Mouse (Mus musculus) forebrain, postnatal 0 days (tissue): ENCODE measurements around the gene Dock1. TPM values are rescaled to one million over a fixed set of nuclear protein-coding genes. Genes with fewer than 3 reads are reported as not detected.

Experiments used
- ATAC-seq: fragments of 200-750 bp; cut with Nextera tagmentation; 2 replicates; pipeline ENCODE4 v1.8.0; 2017; ENCODE audit warnings: mild to moderate bottlenecking, moderate library complexity
- DNase-seq: peaks from one replicate; pipeline ENCODE4 v3.0.0-alpha.2; 2015
- H3K27ac ChIP-seq: fragments of 300-500 bp; sonication (generic); 2 replicates; pipeline ENCODE4 v1.5.1; 2014; ENCODE audit warnings: low read depth, mild to moderate bottlenecking, antibody characterized with exemption, low read length, moderate library complexity, mixed read lengths
- H3K27me3 ChIP-seq: fragments of 300-500 bp; sonication (generic); 2 replicates; pipeline ENCODE4 v1.6.1; 2014; ENCODE audit warnings: mild to moderate bottlenecking, low read length, mixed read lengths; ENCODE audit not compliant: insufficient read depth
- H3K36me3 ChIP-seq: fragments of 300-500 bp; sonication (generic); 2 replicates; pipeline ENCODE4 v1.6.1; 2014; ENCODE audit warnings: mild to moderate bottlenecking, moderate library complexity; ENCODE audit not compliant: insufficient read depth
- H3K4me1 ChIP-seq: fragments of 300-500 bp; sonication (generic); 2 replicates; pipeline ENCODE4 v1.6.1; 2014; ENCODE audit warnings: antibody characterized with exemption; ENCODE audit not compliant: insufficient read depth
- H3K4me2 ChIP-seq: fragments of 300-500 bp; sonication (generic); 2 replicates; pipeline ENCODE4 v1.6.1; 2014; ENCODE audit warnings: low read depth, mild to moderate bottlenecking, moderate library complexity
- H3K4me3 ChIP-seq: fragments of 300-500 bp; sonication (generic); 2 replicates; pipeline ENCODE4 v1.5.1; 2014; ENCODE audit warnings: low read depth, low read length, mixed read lengths
- H3K9ac ChIP-seq: fragments of 300-500 bp; sonication (generic); 2 replicates; pipeline ENCODE4 v1.6.1; 2014; ENCODE audit warnings: mild to moderate bottlenecking
- H3K9me3 ChIP-seq: fragments of 300-500 bp; sonication (generic); 2 replicates; pipeline ENCODE4 v1.6.1; 2016; ENCODE audit warnings: low read length
- CTCF ChIP-seq: sonication (generic); IDR thresholded peaks from 2 replicates; pipeline ENCODE4 v1.5.1; 2016; ENCODE audit warnings: antibody characterized with exemption, control low read depth, low read depth
- WGBS: fragments of 180-500 bp; shearing (Covaris S2); extraction: QIAGEN DNeasy Blood & Tissue Kit; methylation state at CpG from one replicate; pipeline ENCODE4 v1.1.7; 2014; 5-methylcytosine and 5-hydroxymethylcytosine counted together
- polyA plus RNA-seq: library from polyadenylated mRNA; unstranded; fragments of >200 nt; fragmentation: Nextera tagmentation; extraction: Ambion mirVana; gene quantifications from 2 replicates; pipeline ENCODE4 v1.2.1, GENCODE M21; 2015
- total RNA-seq: library from RNA; depleted of rRNA; stranded (reverse); fragments of >200 nt; gene quantifications from 2 replicates; pipeline ENCODE4 v1.2.3, GENCODE M21; 2014

The Dock1 gene
- total and polyA plus RNA-seq, 2 experiments from 2014 or later = 5.5 to 12.6 TPM

DNA sequence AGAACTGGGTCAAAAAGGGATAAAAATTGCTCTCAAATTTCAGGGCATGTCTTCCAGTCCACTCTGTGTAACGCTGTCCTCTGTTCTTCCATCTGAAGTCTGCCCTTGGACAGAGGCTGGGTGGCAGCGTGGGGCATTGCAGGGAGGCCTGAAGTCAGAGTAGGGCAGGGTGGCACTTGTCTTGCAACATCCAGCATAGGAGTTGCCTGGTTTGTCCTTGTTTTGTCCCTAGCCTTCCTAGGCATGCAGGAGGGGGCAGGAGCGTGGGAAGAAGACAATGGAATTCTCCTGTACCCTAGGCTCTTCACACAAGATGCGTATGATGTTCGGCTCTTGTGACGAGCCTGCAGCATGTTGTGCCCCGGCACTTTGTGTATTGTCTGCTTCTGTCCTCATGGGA lies 273.2 kb downstream of the Dock1 start:
- Histone ChIP-seq H3K4me1 (no peaks in the 10 kb centered on the region), H3K4me3 (no peak overlapping the region), H3K9me3 (no peaks in the 10 kb centered on the region), H3K36me3 (no peaks in the 10 kb centered on the region), H3K9ac (no peak overlapping the region), H3K27me3 (no peaks in the 10 kb centered on the region), H3K4me2 (no peak overlapping the region), H3K27ac (no peak overlapping the region)
- DNase-seq = no peak
- ATAC-seq = no peak
- TF ChIP-seq CTCF = no peak
- 88% methylated on average over 7 of the region's 7 CpGs for WGBS

DNA sequence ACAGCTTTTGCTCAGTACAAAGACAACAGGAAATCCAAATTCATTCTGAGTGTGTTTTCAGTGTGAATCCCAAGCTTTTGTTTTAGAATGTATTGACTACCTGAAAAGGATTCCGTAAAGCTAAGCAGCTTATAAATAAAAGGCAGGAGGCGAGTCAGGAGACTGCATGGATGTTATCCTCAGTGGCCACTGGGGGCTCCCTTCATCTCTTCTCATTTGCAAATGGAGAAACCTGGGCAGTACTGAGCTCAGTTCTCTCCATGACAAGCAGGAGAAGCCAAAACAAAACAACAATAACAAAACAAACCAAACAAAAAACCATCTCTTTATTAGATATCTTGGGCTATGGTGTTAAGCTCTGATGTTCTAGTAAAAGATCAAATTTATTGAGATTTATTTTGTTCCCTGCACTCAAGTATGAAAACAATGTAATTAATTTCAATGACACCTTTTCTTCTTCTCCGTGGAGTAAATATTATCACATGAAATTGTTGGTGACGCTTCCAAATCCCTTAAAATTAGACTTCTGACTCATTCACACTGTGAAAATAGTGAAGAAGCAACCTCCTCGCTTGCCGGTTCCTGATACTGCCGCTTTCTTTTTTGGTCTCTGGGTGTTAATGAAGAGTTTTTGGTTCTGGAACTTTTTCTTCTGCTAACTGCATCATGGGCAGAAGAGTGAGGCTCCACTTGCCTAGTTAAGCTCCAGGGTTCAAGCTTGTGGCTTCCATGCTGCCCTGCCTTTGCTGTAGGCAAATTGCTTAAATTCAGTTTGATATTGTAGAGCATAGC lies 275.7 kb downstream of the Dock1 start:
- no peak overlapping the region for H3K4me2 ChIP-seq
- H3K9ac ChIP-seq = no peak overlapping the region
- H3K4me1 ChIP-seq = no peaks in the 10 kb centered on the region
- TF ChIP-seq CTCF = peak; percentile 46
- H3K36me3 ChIP-seq = no peaks in the 10 kb centered on the region
- WGBS = 77% methylated on average over 7 of the region's 7 CpGs
- ATAC-seq (no peak), DNase-seq (peak; percentile 12)
- H3K9me3 ChIP-seq = no peaks in the 10 kb centered on the region
- H3K27ac ChIP-seq = no peak overlapping the region
- no peaks in the 10 kb centered on the region for H3K27me3 ChIP-seq
- H3K4me3 ChIP-seq = no peak overlapping the region

DNA sequence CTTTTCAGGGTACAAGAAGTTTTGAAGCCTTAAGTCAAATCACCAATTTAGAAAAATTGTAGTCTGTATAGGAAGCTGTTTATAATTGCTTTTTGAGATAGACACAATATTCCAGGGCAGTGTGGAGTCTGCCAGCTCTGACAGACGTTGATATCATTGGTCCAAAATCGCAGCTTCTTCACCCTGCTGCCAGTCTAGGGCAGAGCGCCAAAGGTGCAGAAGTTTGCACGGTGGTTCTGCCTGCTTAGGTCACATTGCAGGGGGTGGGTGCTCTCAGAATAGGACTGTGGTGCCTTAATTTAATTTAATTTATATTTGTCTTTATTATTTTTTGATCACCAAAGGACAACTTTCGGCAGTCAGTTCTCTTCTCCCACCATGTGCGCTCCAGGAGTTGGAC lies 288.6 kb downstream of the Dock1 start:
- Histone ChIP-seq H3K4me1 (no peaks in the 10 kb centered on the region), H3K4me2 (no peak overlapping the region), H3K4me3 (no peak overlapping the region), H3K9me3 (no peaks in the 10 kb centered on the region), H3K36me3 (no peaks in the 10 kb centered on the region), H3K27me3 (no peaks in the 10 kb centered on the region), H3K9ac (no peak overlapping the region), H3K27ac (no peak overlapping the region)
- ATAC-seq (no peak), DNase-seq (no peak)
- no peak for TF ChIP-seq CTCF
- 79% methylated on average over 6 of the region's 6 CpGs for WGBS

DNA sequence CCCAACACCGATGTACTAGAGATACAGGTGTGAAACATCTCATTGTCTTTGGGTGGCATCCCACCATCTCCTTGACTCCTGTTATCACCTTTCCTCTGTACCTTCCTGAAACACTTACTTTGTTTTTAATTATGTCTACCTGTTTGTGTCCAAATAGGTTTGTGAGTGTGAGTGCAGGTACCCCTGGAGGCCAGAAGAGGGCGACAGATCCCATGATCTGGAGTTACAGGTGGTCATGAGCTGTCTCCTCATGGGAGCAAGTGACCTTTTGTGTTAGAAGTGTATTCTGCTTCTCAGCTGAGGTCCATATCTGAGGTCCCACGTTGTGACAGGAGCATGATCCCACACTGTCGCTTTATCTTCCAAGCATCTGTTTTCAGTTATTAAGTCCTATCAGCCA lies 290.4 kb downstream of the Dock1 start:
- Histone ChIP-seq H3K9me3 (no peaks in the 10 kb centered on the region), H3K27ac (no peak overlapping the region), H3K9ac (no peak overlapping the region), H3K4me3 (no peak overlapping the region), H3K27me3 (no peaks in the 10 kb centered on the region), H3K4me1 (no peaks in the 10 kb centered on the region), H3K4me2 (no peak overlapping the region), H3K36me3 (no peaks in the 10 kb centered on the region)
- WGBS = 61% methylated on average over 4 of the region's 4 CpGs
- peak; percentile 61 for TF ChIP-seq CTCF
- DNase-seq (no peak), ATAC-seq (no peak)

DNA sequence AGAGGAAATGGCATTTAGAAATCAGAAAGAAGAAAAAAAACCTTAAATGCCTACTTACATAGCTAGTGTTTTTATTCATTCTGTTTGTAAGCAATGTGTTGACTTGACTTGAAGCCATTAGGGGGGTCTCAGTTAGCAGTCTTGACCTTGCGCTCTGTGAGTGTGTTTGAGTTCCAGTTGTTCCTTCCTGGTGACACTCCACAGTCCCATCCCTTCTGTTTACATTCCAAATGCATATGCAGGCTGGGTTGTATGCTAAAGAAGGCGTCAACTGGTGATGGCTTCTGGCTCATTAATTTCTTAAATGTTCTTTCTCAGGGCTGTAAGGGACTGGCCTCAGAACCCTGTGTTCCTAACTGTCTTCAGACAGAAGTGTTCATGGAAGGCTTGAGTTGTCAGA lies 291.2 kb downstream of the Dock1 start:
- DNase-seq = no peak
- Histone ChIP-seq H3K9ac (no peak overlapping the region), H3K4me2 (no peak overlapping the region), H3K36me3 (no peaks in the 10 kb centered on the region), H3K9me3 (no peaks in the 10 kb centered on the region), H3K4me3 (no peak overlapping the region), H3K27ac (no peak overlapping the region), H3K4me1 (no peaks in the 10 kb centered on the region), H3K27me3 (no peaks in the 10 kb centered on the region)
- TF ChIP-seq CTCF = no peak
- no peak for ATAC-seq
- WGBS = 82% methylated on average over 2 of the region's 2 CpGs

DNA sequence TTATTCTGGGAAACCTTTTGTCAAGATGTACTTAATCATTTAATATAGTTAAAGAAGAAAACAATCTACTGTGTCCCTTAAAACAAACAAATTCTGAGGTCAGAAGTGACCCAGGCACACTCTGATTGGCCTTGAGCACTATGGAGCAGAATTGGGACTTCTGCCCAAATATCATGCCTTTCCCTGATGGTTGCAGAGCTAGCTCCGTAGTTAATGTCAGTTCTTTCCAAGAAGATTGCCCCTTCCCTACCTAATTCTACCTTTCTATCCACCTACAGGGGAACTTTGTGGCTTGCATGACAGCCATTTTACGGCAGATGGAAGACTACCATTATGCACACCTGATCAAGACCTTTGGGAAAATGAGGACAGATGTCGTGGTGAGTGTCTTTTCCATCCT lies 319.8 kb downstream of the Dock1 start:
- Histone ChIP-seq H3K9me3 (no peaks in the 10 kb centered on the region), H3K27me3 (no peaks in the 10 kb centered on the region), H3K4me1 (no peaks in the 10 kb centered on the region), H3K4me2 (no peak overlapping the region), H3K4me3 (no peak overlapping the region), H3K36me3 (no peaks in the 10 kb centered on the region), H3K27ac (no peak overlapping the region), H3K9ac (no peak overlapping the region)
- DNase-seq (no peak), ATAC-seq (no peak)
- no peak for TF ChIP-seq CTCF
- WGBS = 73% methylated on average over 3 of the region's 3 CpGs

DNA sequence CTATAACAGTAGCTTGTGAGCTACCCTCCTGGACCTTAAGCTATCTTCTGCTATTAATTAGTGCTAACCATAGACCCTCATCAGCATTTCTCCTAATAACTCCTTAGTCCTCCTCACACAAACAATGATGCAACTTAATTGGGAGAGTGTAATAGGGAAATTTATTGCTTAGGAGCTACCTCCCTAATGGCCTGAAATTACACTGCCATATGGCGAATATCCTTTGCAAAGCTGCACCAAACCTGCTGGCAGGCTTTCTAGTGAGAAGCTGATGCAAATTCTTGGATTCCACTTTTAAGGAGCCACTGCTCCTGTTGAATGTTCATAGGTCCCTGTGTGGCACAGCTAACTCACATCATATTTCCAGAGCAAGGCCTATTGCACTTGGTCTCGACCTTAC lies 320.5 kb downstream of the Dock1 start:
- H3K9me3 ChIP-seq = no peaks in the 10 kb centered on the region
- H3K4me2 ChIP-seq = no peak overlapping the region
- 66% methylated on average over 2 of the region's 2 CpGs for WGBS
- H3K9ac ChIP-seq = no peak overlapping the region
- H3K36me3 ChIP-seq = no peaks in the 10 kb centered on the region
- TF ChIP-seq CTCF = no peak
- no peak for DNase-seq
- ATAC-seq = no peak
- H3K4me3 ChIP-seq = no peak overlapping the region
- no peak overlapping the region for H3K27ac ChIP-seq
- no peaks in the 10 kb centered on the region for H3K27me3 ChIP-seq
- H3K4me1 ChIP-seq = no peaks in the 10 kb centered on the region
